Mouse (Mus musculus): ENCODE measurements at regions not wholly inside any gene's neighbourhood (a gene's known extent, or its start where the extent isn't known, plus 50 kb on each side); places are given as distances from the start of the nearest gene placed in this dataset.

- TF ChIP-seq CTCF (IDR thresholded peaks at IDR 0.05; ENCODE audit: low read depth): peak; percentile 21; the same call in 1 of the 2 replicates
- TF ChIP-seq EP300 (optimal IDR thresholded peaks at IDR 0.05): no peak
These were observed 88.9 kb upstream of the Klhl29 start for GRCm38 (mm10) chr12:5464250-5464899.

Data from stomach, postnatal 0 days (tissue).